Mouse (Mus musculus) telencephalon, adult 2 months (tissue): ENCODE measurements around the gene Prepl.

Experiments
- DNase-seq: peaks from one replicate; pipeline ENCODE4 v3.0.0-alpha.2; 2011; ENCODE audit warnings: low read depth, low spot score

Prepl gene

GRCm38 (mm10) chr17:85071088-85071775 lies 18.8 kb downstream of the Prepl start:
- no peak for DNase-seq

GRCm38 (mm10) chr17:85070658-85071057 lies 19.4 kb downstream of the Prepl start:
- DNase-seq = no peak

GRCm38 (mm10) chr17:85067331-85067730 lies 22.7 kb downstream of the Prepl start:
- no peak for DNase-seq

- DNase-seq = no peak
Measured at GRCm38 (mm10) chr17:85063560-85063959, 26.5 kb downstream of the Prepl start.

GRCm38 (mm10) chr17:85059136-85059535 lies 30.9 kb downstream of the Prepl start:
- no peak for DNase-seq

- no peak for DNase-seq
Measured at GRCm38 (mm10) chr17:85058276-85058675, 31.8 kb downstream of the Prepl start.

- DNase-seq = no peak
Measured at GRCm38 (mm10) chr17:85048379-85048778, 41.7 kb downstream of the Prepl start.

GRCm38 (mm10) chr17:85045160-85045559 lies 44.9 kb downstream of the Prepl start:
- DNase-seq = no peak

- no peak for DNase-seq
Measured at GRCm38 (mm10) chr17:85044466-85044865, 45.6 kb downstream of the Prepl start.

GRCm38 (mm10) chr17:85043404-85043816 lies 46.6 kb downstream of the Prepl start:
- no peak for DNase-seq

GRCm38 (mm10) chr17:85042419-85042818 lies 47.6 kb downstream of the Prepl start:
- no peak for DNase-seq

GRCm38 (mm10) chr17:85040913-85041312 lies 49.1 kb downstream of the Prepl start:
- DNase-seq = no peak

- no peak for DNase-seq
Measured at GRCm38 (mm10) chr17:85038761-85039160, 51.3 kb downstream of the Prepl start.

GRCm38 (mm10) chr17:85038311-85038710 lies 51.7 kb downstream of the Prepl start:
- DNase-seq = no peak

GRCm38 (mm10) chr17:85037855-85038254 lies 52.2 kb downstream of the Prepl start:
- no peak for DNase-seq

- DNase-seq = peak; percentile 35
Measured at GRCm38 (mm10) chr17:85034068-85034467, 56.0 kb downstream of the Prepl start.

- no peak for DNase-seq
Measured at GRCm38 (mm10) chr17:85033087-85033486, 57.0 kb downstream of the Prepl start.

- DNase-seq = no peak
Measured at GRCm38 (mm10) chr17:85030651-85031050, 59.4 kb downstream of the Prepl start.

- no peak for DNase-seq
Measured at GRCm38 (mm10) chr17:85028797-85029196, 61.2 kb downstream of the Prepl start.

- DNase-seq = no peak
Measured at GRCm38 (mm10) chr17:85028093-85028739, 61.8 kb downstream of the Prepl start, which contains the start of gene Slc3a1. TSS of gene Slc3a1 (plus strand) at chr17:85028376.

- no peak for DNase-seq
Measured at GRCm38 (mm10) chr17:85027247-85027646, 62.8 kb downstream of the Prepl start.

- no peak for DNase-seq
Measured at GRCm38 (mm10) chr17:85026436-85026835, 63.6 kb downstream of the Prepl start.

GRCm38 (mm10) chr17:85025151-85025550 lies 64.9 kb downstream of the Prepl start:
- no peak for DNase-seq
